Mouse (Mus musculus) ovary, postnatal 36 days (tissue): ENCODE results near the gene Prcp.
"Not testable (repeated sequence)": the region's sequence is repeated elsewhere in the genome, so short reads cannot be mapped to it uniquely, and the experiment has no call there.

Experiments used
- DNase-seq: peaks from one replicate; pipeline ENCODE4 v3.0.0; 2022; ENCODE audit warnings: low spot score, mixed read lengths

The Prcp gene

DNA sequence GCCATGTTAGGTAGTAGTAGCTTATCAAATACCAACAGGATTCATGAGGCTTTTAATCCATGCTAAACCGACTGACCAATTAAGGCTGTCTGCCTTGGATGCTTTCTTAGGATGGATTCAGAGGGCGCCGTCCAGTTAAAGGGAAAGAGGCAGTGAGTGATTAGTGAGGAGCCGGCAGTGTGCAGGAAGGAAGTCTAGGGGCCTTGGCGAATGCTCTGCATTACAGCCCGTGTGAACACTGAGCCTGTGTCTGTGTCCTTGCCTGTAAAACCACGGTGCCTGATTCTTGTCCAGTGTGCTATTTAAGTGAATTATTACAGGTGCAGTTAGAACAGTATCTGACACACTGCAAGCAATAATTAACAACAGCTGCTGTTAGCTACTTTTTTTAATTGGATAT is 104.5 kb downstream of the Prcp start:
- DNase-seq: not testable (repeated sequence)

DNA sequence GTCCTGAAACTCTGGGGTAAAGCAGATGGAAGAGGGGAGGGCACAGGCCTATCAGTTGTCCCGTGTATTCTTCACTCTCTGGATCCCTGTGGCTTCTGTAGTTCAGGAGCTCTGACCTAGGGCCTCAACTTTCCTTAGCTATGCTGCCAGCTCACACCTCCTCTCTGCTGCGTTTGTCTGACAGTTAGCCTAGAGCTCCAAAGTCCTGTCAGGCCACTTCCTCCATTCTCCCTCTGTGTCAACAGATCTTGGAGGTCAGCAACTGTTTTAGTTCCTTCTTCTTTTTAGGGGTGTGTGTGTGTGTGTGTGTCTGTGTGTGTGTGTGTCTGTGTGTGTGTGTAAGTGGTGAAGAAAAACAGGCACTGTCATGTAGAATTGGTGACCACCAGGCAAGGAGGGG is 106.5 kb downstream of the Prcp start:
- no peak for DNase-seq

DNA sequence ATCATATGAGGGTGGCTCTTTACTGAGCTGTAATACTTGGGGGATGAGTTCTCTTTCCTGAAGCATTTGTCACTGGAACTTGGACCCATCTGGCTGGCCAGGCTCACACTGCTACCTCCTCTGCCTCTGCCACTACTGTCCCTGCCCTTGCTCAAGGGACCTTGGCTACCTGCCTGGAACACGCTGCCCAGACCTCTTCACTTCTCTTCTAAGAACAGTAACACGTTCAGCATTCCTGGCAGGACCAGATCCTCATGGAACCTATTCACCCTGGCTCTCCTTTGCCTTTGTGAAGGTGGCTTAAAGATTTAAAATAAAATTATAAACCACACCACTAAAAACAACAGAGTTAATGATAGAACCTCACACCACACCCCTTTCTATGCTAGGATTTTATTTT is 107.6 kb downstream of the Prcp start:
- DNase-seq: no peak
